Mouse (Mus musculus) heart, adult 2 months (tissue): ENCODE data around the gene Apobr.

Source experiments
- CTCF ChIP-seq: fragments of 200-600 bp; IDR thresholded peaks from 2 replicates; pipeline ENCODE4 v1.8.1; 2022; ENCODE audit warnings: antibody characterized with exemption, mild to moderate bottlenecking, moderate library complexity
- EP300 ChIP-seq: fragments of 200-500 bp; IDR thresholded peaks from 2 replicates; pipeline ENCODE4 v1.6.1; 2011; ENCODE audit warnings: low read depth, low read length, control low read depth; ENCODE audit not compliant: insufficient read depth
- POLR2A ChIP-seq: fragments of 200-500 bp; IDR thresholded peaks from 2 replicates; pipeline ENCODE4 v1.6.1; 2011; ENCODE audit warnings: mild to moderate bottlenecking, low read depth, low read length, control low read depth; ENCODE audit not compliant: insufficient read depth

DNA sequence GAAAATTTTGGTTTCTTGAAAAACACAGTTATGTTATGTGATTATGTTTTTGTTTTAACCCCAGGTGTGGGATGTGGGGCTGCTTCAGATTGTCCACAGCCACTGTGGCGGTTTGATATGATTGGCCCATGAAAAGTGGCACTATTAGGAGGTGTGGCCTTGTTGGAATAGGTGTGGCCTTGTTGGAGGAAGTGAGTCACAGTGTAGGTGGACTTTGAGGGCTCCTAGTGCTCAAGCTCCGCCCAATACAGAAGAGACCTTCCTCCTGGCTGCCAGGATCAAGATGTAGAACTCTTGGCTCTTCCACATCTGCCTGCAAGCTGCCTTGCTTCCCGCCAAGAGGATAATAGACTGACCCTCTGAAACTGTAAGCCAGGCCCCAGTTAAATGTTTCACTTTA, 28.0 kb downstream of the Apobr start:
- TF ChIP-seq POLR2A (no peak), CTCF (no peak), EP300 (no peak)
